Comparison of ENCODE assay signal across 8 mouse cellular contexts in the genomic region with DNA sequence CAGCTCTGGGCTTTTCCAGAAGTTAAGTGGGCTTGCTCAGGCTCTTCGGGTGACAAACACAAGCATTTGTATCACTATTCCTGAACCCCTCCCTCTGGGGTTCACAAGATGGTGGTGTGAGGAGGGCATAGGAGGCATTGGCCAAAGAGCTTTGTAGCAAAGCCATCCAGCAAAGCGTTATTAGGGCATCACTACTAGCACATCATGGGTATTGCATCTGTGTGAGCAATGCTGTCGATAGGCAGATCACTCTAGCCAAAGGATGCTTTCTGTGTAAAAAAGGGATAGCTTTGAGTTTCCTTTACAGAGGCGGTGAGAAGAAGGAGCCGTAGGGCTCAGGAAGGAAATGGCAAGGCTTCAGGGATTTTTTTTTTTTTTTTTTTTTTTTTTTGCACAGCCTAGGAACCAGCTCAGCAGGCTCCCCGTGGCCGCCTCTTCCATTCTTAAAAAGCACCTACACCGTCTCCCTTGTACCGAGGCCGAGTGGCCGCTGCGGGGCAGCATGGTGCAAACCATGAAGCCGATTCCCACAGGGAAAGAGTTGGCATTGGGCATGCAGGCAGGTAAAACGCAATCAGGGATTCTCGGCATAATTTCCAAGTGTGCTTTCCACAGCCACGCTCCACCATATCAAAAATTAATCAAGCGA. TPM values are rescaled to one million over a fixed set of nuclear protein-coding genes. Genes with fewer than 3 reads are reported as not detected.
DNase-seq lines count a peak whose midpoint lies in the region; ATAC-seq lines count a peak whose summit lies in the region.

No protein-coding gene starts in this region.

- no peak for ATAC-seq in liver, embryonic 12.5 days
- peak; percentile 74 for ATAC-seq in intestine, embryonic 15.5 days
- peak; percentile 68; the same call in 1 of the 2 replicates for ATAC-seq in stomach, embryonic 16.5 days (ENCODE audit: insufficient read depth, low FRiP score)

- no peak overlapping the region for H3K9ac ChIP-seq in liver, embryonic 12.5 days
- no peak overlapping the region for H3K9ac ChIP-seq in intestine, embryonic 15.5 days
- no peak overlapping the region for H3K9ac ChIP-seq in stomach, embryonic 16.5 days (ENCODE audit: low read length)

- 10% methylated on average over 17 of the region's 17 CpGs for WGBS in liver, embryonic 12.5 days (ENCODE audit: insufficient replicate concordance)
- 15% methylated on average over 17 of the region's 17 CpGs for WGBS in intestine, embryonic 15.5 days
- WGBS in stomach, embryonic 16.5 days = 13% methylated on average over 17 of the region's 17 CpGs

- H3K4me3 ChIP-seq in liver, embryonic 12.5 days = no peak overlapping the region
- no peak overlapping the region for H3K4me3 ChIP-seq in intestine, embryonic 15.5 days (replicated peaks)
- H3K4me3 ChIP-seq in stomach, embryonic 16.5 days (replicated peaks; ENCODE audit: low read length) = no peak overlapping the region

- H3K27ac ChIP-seq in liver, embryonic 12.5 days = no peak overlapping the region
- H3K27ac ChIP-seq in intestine, embryonic 15.5 days = no peak overlapping the region
- H3K27ac ChIP-seq in stomach, embryonic 16.5 days (ENCODE audit: low read length) = no peak overlapping the region

- no peak overlapping the region for H3K4me2 ChIP-seq in liver, embryonic 12.5 days
- peak overlapping the region; percentile 34; the same call in 1 of the 2 replicates for H3K4me2 ChIP-seq in intestine, embryonic 15.5 days (replicated peaks)
- peak overlapping the region; percentile 20 for H3K4me2 ChIP-seq in stomach, embryonic 16.5 days (ENCODE audit: low read depth, low read length)

- H3K36me3 ChIP-seq in liver, embryonic 12.5 days = no peaks in the 10 kb centered on the region
- H3K36me3 ChIP-seq in intestine, embryonic 15.5 days = no peaks in the 10 kb centered on the region
- H3K36me3 ChIP-seq in stomach, embryonic 16.5 days (ENCODE audit: control insufficient read depth, insufficient read depth, low read length) = no peaks in the 10 kb centered on the region

- no peaks in the 10 kb centered on the region for H3K9me3 ChIP-seq in liver, embryonic 12.5 days (replicated peaks)
- no peaks in the 10 kb centered on the region for H3K9me3 ChIP-seq in intestine, embryonic 15.5 days
- no peaks in the 10 kb centered on the region for H3K9me3 ChIP-seq in stomach, embryonic 16.5 days (replicated peaks; ENCODE audit: control insufficient read depth, low read length)

- DNase-seq in liver = peak; percentile 57
- peak; percentile 87 for DNase-seq in embryo, embryonic 10 days (ENCODE audit: low spot score)
- DNase-seq in gastrocnemius, postnatal 10 days = peak; percentile 75
- DNase-seq in left cerebral cortex, adult 8-10 months (ENCODE audit: low spot score in 2 of 2) = peak; percentile 74 to 85
- peak; percentile 73 for DNase-seq in mesoderm, embryonic 11.5 days (ENCODE audit: low read depth, low spot score)

- no peaks in the 10 kb centered on the region for H3K4me1 ChIP-seq in liver, embryonic 12.5 days
- no peaks in the 10 kb centered on the region for H3K4me1 ChIP-seq in intestine, embryonic 15.5 days (replicated peaks)
- H3K4me1 ChIP-seq in stomach, embryonic 16.5 days (ENCODE audit: control insufficient read depth, insufficient read depth, low read length) = no peaks in the 10 kb centered on the region

- H3K27me3 ChIP-seq in liver, embryonic 12.5 days (replicated peaks) = peaks cover 29% of the 10 kb centered on the region
- peaks cover 4% of the 10 kb centered on the region; the same call in 1 of the 2 replicates for H3K27me3 ChIP-seq in intestine, embryonic 15.5 days (replicated peaks)
- peaks cover 6% of the 10 kb centered on the region; the same call in 1 of the 2 replicates for H3K27me3 ChIP-seq in stomach, embryonic 16.5 days (ENCODE audit: control insufficient read depth, insufficient read depth, low read length)

RNA-seq across cellular contexts. Expression of a gene that starts 26.2 kb away (rescaled TPM):
- polyA plus RNA-seq in liver, embryonic 12.5 days (2016; fragmentation: Nextera tagmentation; extraction: Ambion mirVana) = 1.5 TPM in 2 replicates
- 10 to 100 TPM; 16.8 to 18.1 TPM for total RNA-seq in gastrocnemius, postnatal 10 days (2021)
- polyA plus RNA-seq in intestine, embryonic 15.5 days (2015; fragmentation: Nextera tagmentation; extraction: Ambion mirVana) = 14.6 and 17.4 TPM in 2 replicates
- total RNA-seq in left cerebral cortex, adult 8-10 months (2022) = 10 to 100 TPM; 31.0 to 37.3 (median 34.4) TPM
- 18.3 and 19.6 TPM in 2 replicates for polyA plus RNA-seq in stomach, embryonic 16.5 days (2015; fragmentation: Nextera tagmentation; extraction: Ambion mirVana)
